Mouse (Mus musculus): ENCODE measurements at regions not wholly inside any gene's neighbourhood (a gene's known extent, or its start where the extent isn't known, plus 50 kb on each side); places are given as distances from the start of the nearest gene placed in this dataset.

- Histone ChIP-seq H3K9me3 (ENCODE audit: control insufficient read depth, low read length) (no peaks in the 10 kb centered on the region), H3K4me3 (ENCODE audit: low read depth, low read length) (no peak overlapping the region), H3K4me2 (ENCODE audit: low read depth) (no peak overlapping the region), H3K4me1 (ENCODE audit: control insufficient read depth, insufficient read depth, low read length) (no peaks in the 10 kb centered on the region), H3K27me3 (ENCODE audit: control insufficient read depth, insufficient read depth, low read length) (no peaks in the 10 kb centered on the region), H3K36me3 (ENCODE audit: control insufficient read depth, insufficient read depth, low read length) (no peaks in the 10 kb centered on the region), H3K9ac (ENCODE audit: low read length) (no peak overlapping the region), H3K27ac (ENCODE audit: low read depth, low read length) (no peak overlapping the region)
- 92% methylated on average over 3 of the region's 3 CpGs for WGBS
- no peak for DNase-seq (ENCODE audit: low spot score)
- no peak for ATAC-seq (ENCODE audit: insufficient read depth, low FRiP score, low TSS enrichment)
Measured at GRCm38 (mm10) chr2:75392041-75392440, 267.0 kb upstream of the Hnrnpa3 start.

- Histone ChIP-seq H3K36me3 (ENCODE audit: control insufficient read depth, insufficient read depth, low read length) (no peaks in the 10 kb centered on the region), H3K4me2 (ENCODE audit: low read depth) (no peak overlapping the region), H3K4me3 (ENCODE audit: low read depth, low read length) (no peak overlapping the region), H3K27me3 (ENCODE audit: control insufficient read depth, insufficient read depth, low read length) (no peaks in the 10 kb centered on the region), H3K4me1 (ENCODE audit: control insufficient read depth, insufficient read depth, low read length) (no peaks in the 10 kb centered on the region), H3K9ac (ENCODE audit: low read length) (no peak overlapping the region), H3K27ac (ENCODE audit: low read depth, low read length) (no peak overlapping the region), H3K9me3 (ENCODE audit: control insufficient read depth, low read length) (no peaks in the 10 kb centered on the region)
- 71% methylated on average over 6 of the region's 6 CpGs for WGBS
- DNase-seq (ENCODE audit: low spot score) (no peak), ATAC-seq (ENCODE audit: insufficient read depth, low FRiP score, low TSS enrichment) (no peak)
Measured at GRCm38 (mm10) chr2:75394928-75395673, 264.0 kb upstream of the Hnrnpa3 start.

DNA sequence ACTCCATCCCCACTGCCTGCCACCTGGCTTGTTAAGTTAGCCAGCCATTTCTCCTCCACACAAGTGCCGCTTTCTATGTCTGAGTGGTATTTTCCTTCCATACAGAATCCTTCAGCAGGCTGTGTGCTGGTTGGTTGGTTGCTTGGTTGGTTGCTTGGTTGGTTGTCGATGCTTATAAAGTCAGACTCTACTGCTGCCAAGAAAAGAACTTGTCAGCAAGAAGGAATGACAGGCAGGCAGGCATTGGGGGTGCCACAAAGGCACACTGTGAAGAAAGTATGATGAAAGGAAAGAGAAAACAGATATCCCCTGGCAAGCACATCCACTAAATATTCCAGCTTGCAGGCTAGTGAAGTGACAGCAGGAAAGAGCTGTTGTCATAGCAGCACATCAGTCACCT, 263.0 kb upstream of the Hnrnpa3 start:
- H3K4me3 ChIP-seq (ENCODE audit: low read depth, low read length): no peak overlapping the region
- H3K36me3 ChIP-seq (ENCODE audit: control insufficient read depth, insufficient read depth, low read length): no peaks in the 10 kb centered on the region
- H3K27me3 ChIP-seq (ENCODE audit: control insufficient read depth, insufficient read depth, low read length): no peaks in the 10 kb centered on the region
- DNase-seq (ENCODE audit: low spot score) (no peak), ATAC-seq (ENCODE audit: insufficient read depth, low FRiP score, low TSS enrichment) (no peak)
- no peaks in the 10 kb centered on the region for H3K9me3 ChIP-seq (ENCODE audit: control insufficient read depth, low read length)
- WGBS: 89% methylated on average over 2 of the region's 2 CpGs
- H3K9ac ChIP-seq (ENCODE audit: low read length): no peak overlapping the region
- H3K27ac ChIP-seq (ENCODE audit: low read depth, low read length): no peak overlapping the region
- no peak overlapping the region for H3K4me2 ChIP-seq (ENCODE audit: low read depth)
- H3K4me1 ChIP-seq (ENCODE audit: control insufficient read depth, insufficient read depth, low read length): no peaks in the 10 kb centered on the region

- ATAC-seq (ENCODE audit: insufficient read depth, low FRiP score, low TSS enrichment) (no peak), DNase-seq (ENCODE audit: low spot score) (no peak)
- Histone ChIP-seq H3K27me3 (ENCODE audit: control insufficient read depth, insufficient read depth, low read length) (no peaks in the 10 kb centered on the region), H3K9me3 (ENCODE audit: control insufficient read depth, low read length) (no peaks in the 10 kb centered on the region), H3K4me2 (ENCODE audit: low read depth) (no peak overlapping the region), H3K36me3 (ENCODE audit: control insufficient read depth, insufficient read depth, low read length) (no peaks in the 10 kb centered on the region), H3K27ac (ENCODE audit: low read depth, low read length) (no peak overlapping the region), H3K4me1 (ENCODE audit: control insufficient read depth, insufficient read depth, low read length) (no peaks in the 10 kb centered on the region), H3K9ac (ENCODE audit: low read length) (no peak overlapping the region), H3K4me3 (ENCODE audit: low read depth, low read length) (no peak overlapping the region)
- WGBS: 70% methylated on average over 7 of the region's 7 CpGs
Measured at GRCm38 (mm10) chr2:75400291-75400870, 258.7 kb upstream of the Hnrnpa3 start.

DNA sequence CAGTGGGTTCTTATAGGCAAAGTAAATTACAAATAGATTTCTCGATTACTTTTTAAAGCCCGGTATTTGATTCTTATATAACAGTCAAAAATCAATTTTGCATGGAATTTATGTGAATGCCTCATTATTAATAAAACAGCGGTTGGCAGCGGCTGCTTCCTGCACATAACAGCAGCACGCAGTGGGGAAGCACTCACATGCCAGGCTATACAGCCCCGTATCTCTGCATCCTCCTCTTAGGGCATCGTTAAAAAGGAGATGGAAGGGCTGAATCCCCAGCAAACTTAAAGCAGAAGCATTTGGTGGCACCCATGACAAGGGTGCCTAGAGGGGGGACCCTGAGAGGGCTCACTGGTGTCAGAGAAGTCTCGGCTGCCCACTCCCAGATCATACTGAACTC, 255.3 kb upstream of the Hnrnpa3 start:
- Histone ChIP-seq H3K4me3 (ENCODE audit: low read depth, low read length) (no peak overlapping the region), H3K27me3 (ENCODE audit: control insufficient read depth, insufficient read depth, low read length) (no peaks in the 10 kb centered on the region), H3K9me3 (ENCODE audit: control insufficient read depth, low read length) (no peaks in the 10 kb centered on the region), H3K27ac (ENCODE audit: low read depth, low read length) (no peak overlapping the region), H3K4me2 (ENCODE audit: low read depth) (no peak overlapping the region), H3K4me1 (ENCODE audit: control insufficient read depth, insufficient read depth, low read length) (no peaks in the 10 kb centered on the region), H3K9ac (ENCODE audit: low read length) (no peak overlapping the region), H3K36me3 (ENCODE audit: control insufficient read depth, insufficient read depth, low read length) (no peaks in the 10 kb centered on the region)
- DNase-seq (ENCODE audit: low spot score): no peak
- ATAC-seq (ENCODE audit: insufficient read depth, low FRiP score, low TSS enrichment): no peak
- WGBS: 90% methylated on average over 8 of the region's 8 CpGs

DNA sequence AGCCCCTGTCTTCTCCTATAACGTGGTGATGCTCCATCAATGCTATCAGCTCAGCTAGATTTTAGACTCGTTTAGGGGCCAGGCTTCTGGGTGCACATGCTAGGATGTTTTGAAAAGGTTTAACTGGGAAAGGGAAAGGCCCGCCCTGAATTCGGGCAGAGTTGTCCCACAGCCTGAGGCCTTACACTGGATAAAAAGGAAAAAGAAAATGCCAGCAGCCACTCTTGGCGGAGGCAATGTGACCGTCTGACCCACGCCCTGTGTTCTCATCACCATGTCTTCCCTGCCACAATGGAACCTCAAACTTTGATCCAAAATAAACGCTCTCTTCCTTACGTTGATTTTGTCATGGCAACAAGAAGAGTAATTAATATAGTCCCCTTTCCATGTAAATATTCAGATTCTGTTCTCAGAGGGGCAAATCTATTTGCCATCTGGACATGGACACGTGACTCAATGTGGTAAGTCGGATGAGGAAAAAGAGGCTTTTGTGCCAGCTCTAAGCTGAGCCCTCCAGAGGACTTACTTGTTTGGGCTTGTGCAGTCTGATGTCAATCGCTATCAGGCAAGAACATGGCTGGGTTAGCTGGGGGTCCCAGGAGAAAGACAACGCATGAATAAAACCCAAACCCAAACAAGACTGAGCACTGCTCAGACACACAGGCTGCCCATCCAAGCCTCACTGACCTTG, 253.4 kb upstream of the Hnrnpa3 start:
- no peak overlapping the region for H3K9ac ChIP-seq (ENCODE audit: low read length)
- H3K4me1 ChIP-seq (ENCODE audit: control insufficient read depth, insufficient read depth, low read length): no peaks in the 10 kb centered on the region
- ATAC-seq (ENCODE audit: insufficient read depth, low FRiP score, low TSS enrichment): no peak

DNA sequence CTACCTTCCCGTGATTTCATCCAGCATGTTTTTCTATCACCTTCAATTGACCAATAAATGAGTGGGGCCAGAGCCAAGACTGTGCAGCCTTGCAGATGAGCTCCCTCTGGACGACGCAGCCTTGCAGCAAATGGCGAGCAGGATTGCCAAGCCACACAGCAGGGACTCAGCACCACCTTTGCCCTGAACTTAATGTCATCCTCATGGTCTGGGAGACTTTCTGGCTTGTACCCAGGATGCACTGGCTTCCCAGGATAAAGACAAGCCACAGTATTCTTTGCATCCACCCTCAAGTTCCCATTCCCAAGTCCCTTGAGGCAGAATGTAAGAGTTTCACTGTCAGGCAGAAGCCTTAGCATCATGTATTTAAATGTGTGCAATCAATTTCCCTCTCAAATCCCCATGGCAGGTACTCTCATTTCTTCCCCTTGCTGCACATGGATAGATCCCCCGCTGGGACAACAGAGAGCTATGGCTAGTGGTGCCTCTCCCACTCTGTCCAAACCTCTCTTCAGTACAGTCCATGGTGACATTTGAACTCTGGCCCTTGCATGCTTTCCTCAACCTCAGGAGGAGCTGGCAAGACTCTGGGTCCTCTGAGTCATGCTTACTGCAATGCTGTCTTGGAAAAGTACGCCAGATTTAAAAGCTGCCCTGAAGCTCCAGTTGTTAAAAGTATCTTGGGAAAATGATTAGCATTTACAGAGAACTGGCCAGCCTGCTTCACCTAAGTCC, 252.2 kb upstream of the Hnrnpa3 start:
- no peaks in the 10 kb centered on the region for H3K9me3 ChIP-seq (ENCODE audit: control insufficient read depth, low read length)
- no peak overlapping the region for H3K27ac ChIP-seq (ENCODE audit: low read depth, low read length)
- no peaks in the 10 kb centered on the region for H3K27me3 ChIP-seq (ENCODE audit: control insufficient read depth, insufficient read depth, low read length)
- no peaks in the 10 kb centered on the region for H3K4me1 ChIP-seq (ENCODE audit: control insufficient read depth, insufficient read depth, low read length)
- no peak overlapping the region for H3K9ac ChIP-seq (ENCODE audit: low read length)
- no peak overlapping the region for H3K4me2 ChIP-seq (ENCODE audit: low read depth)
- DNase-seq (ENCODE audit: low spot score): no peak
- ATAC-seq (ENCODE audit: insufficient read depth, low FRiP score, low TSS enrichment): no peak
- WGBS: 58% methylated on average over 6 of the region's 6 CpGs
- H3K4me3 ChIP-seq (ENCODE audit: low read depth, low read length): no peak overlapping the region
- no peaks in the 10 kb centered on the region for H3K36me3 ChIP-seq (ENCODE audit: control insufficient read depth, insufficient read depth, low read length)

More for the DNA sequence above, 253.4 kb upstream of the Hnrnpa3 start:
- H3K4me3 ChIP-seq (ENCODE audit: low read depth, low read length): no peak overlapping the region
- 71% methylated on average over 13 of the region's 13 CpGs for WGBS
- H3K4me2 ChIP-seq (ENCODE audit: low read depth): no peak overlapping the region
- no peak overlapping the region for H3K27ac ChIP-seq (ENCODE audit: low read depth, low read length)
- no peak for DNase-seq (ENCODE audit: low spot score)
- H3K27me3 ChIP-seq (ENCODE audit: control insufficient read depth, insufficient read depth, low read length): no peaks in the 10 kb centered on the region
- H3K36me3 ChIP-seq (ENCODE audit: control insufficient read depth, insufficient read depth, low read length): no peaks in the 10 kb centered on the region
- H3K9me3 ChIP-seq (ENCODE audit: control insufficient read depth, low read length): no peaks in the 10 kb centered on the region

DNA sequence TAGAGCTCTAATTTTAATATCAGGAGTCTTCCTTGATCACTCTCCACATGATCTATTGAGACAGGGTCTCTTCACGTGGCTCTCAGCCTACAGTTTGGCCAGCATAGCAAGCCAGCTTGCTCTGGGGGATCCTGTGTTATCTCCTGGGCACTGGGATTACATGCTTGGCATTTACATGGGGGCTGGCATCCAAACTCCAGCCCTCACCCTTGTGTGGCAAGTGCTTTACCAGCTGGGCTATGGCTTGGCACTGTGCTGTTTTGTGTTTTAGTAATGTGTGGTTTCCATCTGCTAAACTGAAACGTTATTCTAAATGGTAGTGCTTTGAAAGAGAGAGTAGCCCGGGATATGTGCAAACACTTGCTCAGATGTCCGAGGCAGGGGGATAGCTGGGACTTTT, 251.5 kb upstream of the Hnrnpa3 start:
- Histone ChIP-seq H3K9ac (ENCODE audit: low read length) (no peak overlapping the region), H3K9me3 (ENCODE audit: control insufficient read depth, low read length) (no peaks in the 10 kb centered on the region), H3K27me3 (ENCODE audit: control insufficient read depth, insufficient read depth, low read length) (no peaks in the 10 kb centered on the region), H3K36me3 (ENCODE audit: control insufficient read depth, insufficient read depth, low read length) (no peaks in the 10 kb centered on the region), H3K4me1 (ENCODE audit: control insufficient read depth, insufficient read depth, low read length) (no peaks in the 10 kb centered on the region), H3K4me2 (ENCODE audit: low read depth) (no peak overlapping the region), H3K27ac (ENCODE audit: low read depth, low read length) (no peak overlapping the region), H3K4me3 (ENCODE audit: low read depth, low read length) (no peak overlapping the region)
- ATAC-seq (ENCODE audit: insufficient read depth, low FRiP score, low TSS enrichment) (no peak), DNase-seq (ENCODE audit: low spot score) (no peak)
- WGBS: 77% methylated on average over 4 of the region's 4 CpGs
